Mouse (Mus musculus) thymus, adult 2 months (tissue): ENCODE data around the gene Pnp. TPM values are rescaled to one million over a fixed set of nuclear protein-coding genes. Genes with fewer than 3 reads are reported as not detected.
"Not testable (repeated sequence)": the region's sequence is repeated elsewhere in the genome, so short reads cannot be mapped to it uniquely, and the experiment has no call there.

Source experiments
- DNase-seq: peaks from one replicate; pipeline ENCODE4 v3.0.0; 2021
- H3K27ac ChIP-seq: fragments of 200-500 bp; 2 replicates; pipeline ENCODE4 v1.5.1; 2012; ENCODE audit warnings: low read length, control low read depth; ENCODE audit not compliant: control insufficient read depth, insufficient read depth
- H3K27me3 ChIP-seq: fragments of 200-500 bp; 2 replicates; pipeline ENCODE4 v1.6.1; 2012; ENCODE audit warnings: mild to moderate bottlenecking, low read length, moderate library complexity, mixed read lengths; ENCODE audit not compliant: control insufficient read depth, insufficient read depth
- H3K36me3 ChIP-seq: fragments of 200-500 bp; 2 replicates; pipeline ENCODE4 v1.6.1; 2012; ENCODE audit warnings: mild to moderate bottlenecking, low read length, moderate library complexity; ENCODE audit not compliant: control insufficient read depth, insufficient read depth
- H3K4me1 ChIP-seq: fragments of 200-500 bp; replicated peaks from 2 replicates; pipeline ENCODE4 v1.6.1; 2012; ENCODE audit warnings: low read length; ENCODE audit not compliant: control insufficient read depth, insufficient read depth
- H3K4me3 ChIP-seq: fragments of 200-500 bp; 2 replicates; pipeline ENCODE4 v1.5.1; 2012; ENCODE audit warnings: mild to moderate bottlenecking, low read length, control low read depth, moderate library complexity; ENCODE audit not compliant: control insufficient read depth, insufficient read depth
- CTCF ChIP-seq: fragments of 200-500 bp; IDR thresholded peaks from 2 replicates; pipeline ENCODE4 v1.5.1; 2012; ENCODE audit warnings: mild to moderate bottlenecking, control low read depth, low read length, moderate library complexity, borderline replicate concordance; ENCODE audit not compliant: control insufficient read depth, poor library complexity, insufficient read depth; ENCODE audit errors: extremely low read depth
- POLR2A ChIP-seq: fragments of 200-500 bp; IDR thresholded peaks from 2 replicates; pipeline ENCODE4 v1.6.1; 2012; ENCODE audit warnings: mild to moderate bottlenecking, low read length, control low read depth, moderate library complexity; ENCODE audit not compliant: control insufficient read depth, poor library complexity, insufficient read depth; ENCODE audit errors: extremely low read depth
- WGBS: fragments of 180-500 bp; shearing (Covaris S2); methylation state at CpG from one replicate; pipeline ENCODE4 v1.1.7; 2018; 5-methylcytosine and 5-hydroxymethylcytosine counted together
- polyA plus RNA-seq: library from polyadenylated mRNA; depleted of rRNA; stranded (reverse); fragments of >200 nt; gene quantifications from 2 replicates; pipeline ENCODE4 v1.2.3, GENCODE M21; 2012; rRNA removed

Pnp gene
- polyA plus RNA-seq, 1 experiment = 33.6 TPM

DNA sequence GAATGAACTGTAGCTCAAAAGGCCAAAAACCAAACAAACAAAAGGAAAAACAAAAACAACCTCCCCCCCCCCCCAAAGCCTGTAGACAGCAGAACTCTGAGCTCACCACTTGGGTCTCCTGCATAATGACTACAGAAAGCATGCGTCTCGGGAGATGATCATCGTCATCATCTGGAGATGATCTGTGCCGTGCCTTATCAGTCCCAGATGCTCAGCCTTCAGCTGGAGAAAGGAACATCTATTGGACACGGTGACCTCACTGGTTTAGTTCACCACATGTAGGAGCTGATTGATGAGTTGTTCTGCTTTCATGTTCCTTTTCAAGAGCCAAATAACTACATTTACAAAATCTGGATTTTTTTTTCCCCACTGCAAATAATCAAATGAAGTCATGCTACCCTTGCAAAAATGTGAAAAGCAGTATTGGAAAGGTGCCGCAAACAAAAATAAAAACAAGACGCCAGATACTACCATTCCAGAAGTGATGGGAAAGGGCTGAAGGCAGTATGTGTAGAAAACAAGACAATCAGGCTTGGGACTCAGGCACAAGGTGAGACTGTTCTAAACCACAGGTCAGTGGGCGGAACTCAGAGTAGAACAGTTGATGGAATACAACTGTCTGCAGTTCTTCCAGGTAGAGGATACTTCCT, 76.4 kb downstream of the Pnp start, which contains the start of gene Rnase10:
Rnase10 (plus strand) TSS at position 600 of the 650 bp plus-strand sequence.
- H3K36me3 ChIP-seq = no peaks in the 10 kb centered on the region
- 83% methylated on average over 8 of the region's 8 CpGs for WGBS
- no peak within 1 kb of the TSS for H3K4me3 ChIP-seq
- no peak for DNase-seq
- TF ChIP-seq POLR2A (no peak), CTCF (no peak)
- no peaks in the 10 kb centered on the region for H3K27me3 ChIP-seq
- H3K27ac ChIP-seq = peak within 1 kb of the TSS; percentile 13; the same call in 1 of the 2 replicates
- H3K4me1 ChIP-seq = no peaks in the 10 kb centered on the region; the same call in 1 of the 2 replicates

DNA sequence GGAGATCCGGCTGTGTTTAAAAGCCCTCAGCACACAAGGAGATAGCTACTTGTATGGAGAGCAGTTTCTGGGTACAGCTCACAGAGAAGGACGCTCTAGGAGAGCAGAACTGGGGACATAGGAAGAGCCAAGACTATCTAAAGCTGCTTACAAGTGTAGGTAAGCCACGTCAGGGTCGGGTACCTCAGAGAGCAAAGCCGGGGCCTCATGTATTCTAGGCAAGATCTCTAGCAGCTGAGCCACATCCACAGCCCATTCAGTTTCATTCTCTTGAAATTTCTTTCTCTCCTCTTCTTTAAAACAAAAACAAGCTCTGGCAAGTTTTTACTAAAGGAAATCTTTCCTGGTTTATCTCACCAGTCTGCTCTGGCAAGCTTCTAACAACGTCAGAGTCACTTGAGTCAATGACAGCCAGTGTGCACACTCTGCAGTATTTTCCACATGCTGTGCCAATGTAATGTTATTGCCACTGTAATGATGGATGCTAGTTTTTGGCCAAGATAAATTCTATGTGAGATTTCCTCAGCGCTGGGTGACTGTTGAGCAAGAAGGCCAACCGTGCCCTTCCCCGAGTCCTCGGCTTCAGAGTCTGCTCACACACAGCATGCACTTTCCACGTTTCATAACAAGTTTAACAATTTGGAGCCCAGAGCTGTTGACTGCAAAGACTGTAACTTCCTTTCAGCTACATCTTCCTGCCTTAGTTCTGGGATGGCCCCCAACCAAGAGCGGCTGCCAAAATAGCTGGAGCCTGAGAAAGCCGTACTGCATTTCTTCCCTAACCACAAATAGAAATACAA, 77.2 kb downstream of the Pnp start:
- WGBS = 52% methylated on average over 13 of the region's 13 CpGs
- Histone ChIP-seq H3K4me3 (no peak overlapping the region), H3K27me3 (no peaks in the 10 kb centered on the region), H3K36me3 (no peaks in the 10 kb centered on the region), H3K27ac (peak overlapping the region; percentile 13; the same call in 1 of the 2 replicates), H3K4me1 (no peaks in the 10 kb centered on the region; the same call in 1 of the 2 replicates)
- no peak for TF ChIP-seq POLR2A
- TF ChIP-seq CTCF = no peak
- DNase-seq = no peak

DNA sequence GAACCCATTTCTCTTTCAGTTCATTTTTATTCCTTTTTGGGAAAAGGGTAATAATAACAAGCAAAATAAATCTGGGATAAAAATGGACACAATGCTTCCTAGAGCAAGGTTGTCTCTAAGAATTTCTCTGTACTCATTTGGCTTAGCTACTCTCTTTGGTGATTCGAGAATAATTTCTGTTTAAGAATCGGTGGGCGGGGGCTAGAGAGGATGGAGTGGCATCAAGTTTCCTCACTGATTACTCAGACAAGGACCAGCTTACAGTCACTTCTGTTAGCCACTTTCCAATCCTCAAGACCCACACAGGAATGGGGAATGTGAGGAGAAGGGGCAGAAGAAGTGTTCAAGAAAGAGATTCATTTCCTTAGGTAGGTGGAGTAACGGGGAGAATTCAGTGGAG, 77.9 kb downstream of the Pnp start:
- TF ChIP-seq POLR2A = no peak
- no peak for TF ChIP-seq CTCF

DNA sequence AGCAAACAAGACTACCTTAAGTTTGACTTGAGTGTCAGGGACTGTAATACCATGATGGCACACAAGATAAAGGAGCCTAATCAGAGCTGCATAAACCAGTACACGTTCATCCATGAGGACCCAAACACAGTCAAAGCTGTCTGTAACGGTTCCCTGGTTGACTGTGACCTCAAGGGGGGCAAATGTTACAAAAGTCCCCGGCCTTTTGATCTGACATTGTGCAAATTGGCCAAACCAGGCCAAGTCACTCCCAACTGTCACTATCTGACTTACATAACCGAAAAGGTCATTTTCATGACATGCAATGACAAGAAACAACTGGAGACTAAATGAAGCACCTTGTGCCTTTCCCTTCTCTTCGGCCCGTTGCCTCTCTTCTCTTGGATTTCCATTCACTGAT, 78.7 kb downstream of the Pnp start:
- TF ChIP-seq CTCF (no peak), POLR2A (no peak)
- no peak for DNase-seq
- Histone ChIP-seq H3K4me3 (no peak overlapping the region), H3K27me3 (no peaks in the 10 kb centered on the region), H3K27ac (no peak overlapping the region), H3K36me3 (no peaks in the 10 kb centered on the region), H3K4me1 (no peaks in the 10 kb centered on the region; the same call in 1 of the 2 replicates)
- 95% methylated on average over 6 of the region's 6 CpGs for WGBS

More for the DNA sequence above, 77.9 kb downstream of the Pnp start:
- no peak overlapping the region for H3K27ac ChIP-seq
- no peak for DNase-seq
- no peaks in the 10 kb centered on the region for H3K27me3 ChIP-seq
- 79% methylated on average over 4 of the region's 4 CpGs for WGBS
- no peaks in the 10 kb centered on the region for H3K36me3 ChIP-seq
- no peak overlapping the region for H3K4me3 ChIP-seq
- H3K4me1 ChIP-seq = no peaks in the 10 kb centered on the region; the same call in 1 of the 2 replicates

DNA sequence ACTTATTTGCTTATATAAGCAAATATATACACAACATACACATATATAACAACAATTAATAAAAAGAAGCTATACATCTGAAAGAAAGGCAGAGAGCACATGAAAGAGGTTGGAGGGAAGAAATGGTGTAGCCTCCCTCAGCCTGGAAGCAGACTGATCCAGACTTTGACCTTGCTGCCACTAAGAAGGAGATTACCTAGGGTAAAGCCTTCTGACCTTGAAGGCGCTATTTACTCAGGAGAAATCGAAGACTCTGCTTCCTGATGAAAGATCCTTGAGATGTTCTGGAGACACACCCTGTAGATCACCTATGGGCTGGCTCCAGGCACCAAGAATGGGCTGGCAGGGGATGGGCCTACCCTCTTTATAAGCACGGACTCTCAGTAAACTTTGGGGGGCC, 83.8 kb downstream of the Pnp start:
- H3K4me3 ChIP-seq, DNase-seq, H3K36me3 ChIP-seq, H3K27me3 ChIP-seq, H3K27ac ChIP-seq, H3K4me1 ChIP-seq: not testable (repeated sequence)
- WGBS = 95% methylated on average over 3 of the region's 3 CpGs

Other genes with a start within 250 kb of the Pnp start
- gene Olfr747, start 237.9 kb upstream of the Pnp start, polyA plus RNA-seq = not detected in 2 replicates
- not detected in 2 replicates for gene Olfr748, start 223.7 kb upstream of the Pnp start, polyA plus RNA-seq
- gene Olfr749, start 186.0 kb upstream of the Pnp start, polyA plus RNA-seq = not detected in 2 replicates
- 48.4 and 50.5 TPM in 2 replicates for gene Ttc5, start 145.6 kb upstream of the Pnp start, polyA plus RNA-seq
- gene Ccnb1ip1, start 123.3 kb upstream of the Pnp start, polyA plus RNA-seq = not detected in 2 replicates
- gene Parp2, start 123.2 kb upstream of the Pnp start, polyA plus RNA-seq = 24.6 and 25.3 TPM in 2 replicates
- gene Tep1, start 60.5 kb upstream of the Pnp start, polyA plus RNA-seq = 29.0 and 32.2 TPM in 2 replicates
- gene Klhl33, start 33.6 kb upstream of the Pnp start, polyA plus RNA-seq = 0.31 and 1.0 TPM in 2 replicates
- gene Osgep, start 6.2 kb upstream of the Pnp start, polyA plus RNA-seq = 131 and 143 TPM in 2 replicates
- 44.5 and 54.1 TPM in 2 replicates for gene Apex1, start 6.1 kb upstream of the Pnp start, polyA plus RNA-seq
- 90.8 and 93.2 TPM in 2 replicates for gene Pip4p1, start 226 bp upstream of the Pnp start, polyA plus RNA-seq
- gene Gm49342, start 13.4 kb downstream of the Pnp start, polyA plus RNA-seq = 20.1 and 27.8 TPM in 2 replicates
- gene Pnp2, start 24.9 kb downstream of the Pnp start, polyA plus RNA-seq = 0.71 and 0.93 TPM in 2 replicates
- gene Rnase10, start 76.7 kb downstream of the Pnp start, polyA plus RNA-seq = 0.05 and 0.13 TPM in 2 replicates
- not detected in 2 replicates for gene Rnase9, start 110.8 kb downstream of the Pnp start, polyA plus RNA-seq
- gene Rnase11, start 119.1 kb downstream of the Pnp start, polyA plus RNA-seq = not detected in 2 replicates
- gene Rnase12, start 126.6 kb downstream of the Pnp start, polyA plus RNA-seq = 0.31 and 0.49 TPM in 2 replicates
- 0.11 TPM in 1 of 2 replicates, not detected in the other for gene Olfr750, start 143.4 kb downstream of the Pnp start, polyA plus RNA-seq
- gene Rnase4, start 160.0 kb downstream of the Pnp start, polyA plus RNA-seq = 33.2 and 52.1 TPM in 2 replicates
- 5.3 and 7.5 TPM in 2 replicates for gene Ang, start 160.1 kb downstream of the Pnp start, polyA plus RNA-seq
- gene Eddm3b, start 183.3 kb downstream of the Pnp start, polyA plus RNA-seq = not detected in 2 replicates
- gene Rnase6, start 192.8 kb downstream of the Pnp start, polyA plus RNA-seq = 14.2 and 19.1 TPM in 2 replicates
- gene Rnase1, start 215.7 kb downstream of the Pnp start, polyA plus RNA-seq = 5.2 and 6.4 TPM in 2 replicates
- gene Rnase2b, start 231.2 kb downstream of the Pnp start, polyA plus RNA-seq = not detected in 2 replicates